Mouse (Mus musculus) lung, adult 2 months (tissue): ENCODE measurements at regions not wholly inside any gene's neighbourhood (a gene's known extent, or its start where the extent isn't known, plus 50 kb on each side); places are given as distances from the start of the nearest gene placed in this dataset.

ENCODE experiments used
- DNase-seq: peaks from one replicate; pipeline ENCODE4 v3.0.0; 2022
- H3K4me1 ChIP-seq: fragments of 200-500 bp; 2 replicates; pipeline ENCODE4 v1.6.1; 2011; ENCODE audit warnings: low read length; ENCODE audit not compliant: control insufficient read depth, insufficient read depth
- H3K4me3 ChIP-seq: fragments of 200-500 bp; replicated peaks from 2 replicates; pipeline ENCODE3; 2011; ENCODE audit warnings: low read depth, mild to moderate bottlenecking, control low read depth, low read length; ENCODE audit errors: extremely low read depth
- CTCF ChIP-seq: fragments of 200-500 bp; IDR thresholded peaks from 2 replicates; pipeline ENCODE4 v1.5.1; 2011; ENCODE audit warnings: mild to moderate bottlenecking, low read length, control low read depth; ENCODE audit not compliant: insufficient read depth
- POLR2A ChIP-seq: fragments of 200-500 bp; IDR thresholded peaks from 2 replicates; pipeline ENCODE4 v1.6.1; 2011; ENCODE audit warnings: low read depth, mild to moderate bottlenecking, control low read depth, low read length, borderline replicate concordance; ENCODE audit errors: extremely low read depth
- WGBS: fragments of 180-500 bp; shearing (Covaris S2); methylation state at CpG from one replicate; pipeline ENCODE4 v1.1.7; 2018; 5-methylcytosine and 5-hydroxymethylcytosine counted together

GRCm38 (mm10) chr13:84757896-84758567 lies 431.2 kb upstream of the Ccnh start:
- Histone ChIP-seq H3K4me1 (no peaks in the 10 kb centered on the region), H3K4me3 (no peak overlapping the region)
- no peak for TF ChIP-seq POLR2A
- TF ChIP-seq CTCF: no peak
- no peak for DNase-seq
- 38% methylated on average over 10 of the region's 10 CpGs for WGBS

- TF ChIP-seq CTCF (peak; percentile 72), POLR2A (no peak)
- WGBS: 0% methylated on average over 6 of the region's 6 CpGs
- DNase-seq: peak; percentile 4
These were observed 430.7 kb upstream of the Ccnh start for GRCm38 (mm10) chr13:84758568-84758900.

GRCm38 (mm10) chr13:84759061-84759460 lies 430.1 kb upstream of the Ccnh start:
- WGBS: 61% methylated on average over 7 of the region's 7 CpGs
- no peak overlapping the region for H3K4me3 ChIP-seq
- H3K4me1 ChIP-seq: no peaks in the 10 kb centered on the region
- TF ChIP-seq POLR2A (no peak), CTCF (no peak)
- no peak for DNase-seq

More at GRCm38 (mm10) chr13:84758568-84758900, 430.7 kb upstream of the Ccnh start:
- H3K4me1 ChIP-seq: no peaks in the 10 kb centered on the region
- no peak overlapping the region for H3K4me3 ChIP-seq

GRCm38 (mm10) chr13:84760471-84760870 lies 428.7 kb upstream of the Ccnh start:
- no peak for DNase-seq
- no peak for TF ChIP-seq POLR2A
- no peak for TF ChIP-seq CTCF
- 69% methylated on average over 3 of the region's 3 CpGs for WGBS
- Histone ChIP-seq H3K4me1 (no peaks in the 10 kb centered on the region), H3K4me3 (no peak overlapping the region)

GRCm38 (mm10) chr13:84760978-84761377 lies 428.2 kb upstream of the Ccnh start:
- 66% methylated on average over 8 of the region's 8 CpGs for WGBS
- H3K4me1 ChIP-seq: no peaks in the 10 kb centered on the region
- no peak for TF ChIP-seq CTCF
- no peak for TF ChIP-seq POLR2A
- DNase-seq: no peak
- H3K4me3 ChIP-seq: no peak overlapping the region

GRCm38 (mm10) chr13:84761821-84762220 lies 427.4 kb upstream of the Ccnh start:
- no peak for DNase-seq
- TF ChIP-seq POLR2A (no peak), CTCF (no peak)
- Histone ChIP-seq H3K4me3 (no peak overlapping the region), H3K4me1 (no peaks in the 10 kb centered on the region)
- 49% methylated on average over 4 of the region's 4 CpGs for WGBS

- H3K4me1 ChIP-seq: no peaks in the 10 kb centered on the region
- no peak overlapping the region for H3K4me3 ChIP-seq
- no peak for TF ChIP-seq CTCF
- TF ChIP-seq POLR2A: no peak
- DNase-seq: no peak
- WGBS: 58% methylated on average over 1 of the region's 1 CpGs
These were observed 425.3 kb upstream of the Ccnh start for GRCm38 (mm10) chr13:84763916-84764315.

GRCm38 (mm10) chr13:84771956-84772355 lies 417.3 kb upstream of the Ccnh start:
- TF ChIP-seq POLR2A (no peak), CTCF (no peak)
- 18% methylated on average over 2 of the region's 2 CpGs for WGBS
- Histone ChIP-seq H3K4me3 (no peak overlapping the region), H3K4me1 (no peaks in the 10 kb centered on the region)
- DNase-seq: no peak

GRCm38 (mm10) chr13:84783017-84783937 lies 405.9 kb upstream of the Ccnh start:
- DNase-seq: no peak
- 24% methylated on average over 4 of the region's 4 CpGs for WGBS
- no peak for TF ChIP-seq CTCF
- TF ChIP-seq POLR2A: no peak
- no peaks in the 10 kb centered on the region for H3K4me1 ChIP-seq
- H3K4me3 ChIP-seq: no peak overlapping the region
